Mouse (Mus musculus) brain, embryonic 14.5 days (tissue): ENCODE results near the gene Dnmt3a.

Experiments
- CTCF ChIP-seq: fragments of 200-500 bp; IDR thresholded peaks from 2 replicates; pipeline ENCODE4 v1.5.1; 2012; ENCODE audit warnings: inconsistent platforms, mild to moderate bottlenecking, moderate library complexity, borderline replicate concordance; ENCODE audit not compliant: insufficient read depth, insufficient read length; ENCODE audit errors: extremely low read depth
- POLR2A ChIP-seq: fragments of 200-500 bp; IDR thresholded peaks from 2 replicates; pipeline ENCODE4 v1.6.1; 2012; ENCODE audit warnings: mild to moderate bottlenecking, inconsistent platforms, borderline replicate concordance; ENCODE audit not compliant: poor library complexity, insufficient read depth, insufficient read length, severe bottlenecking; ENCODE audit errors: extremely low read depth

DNA sequence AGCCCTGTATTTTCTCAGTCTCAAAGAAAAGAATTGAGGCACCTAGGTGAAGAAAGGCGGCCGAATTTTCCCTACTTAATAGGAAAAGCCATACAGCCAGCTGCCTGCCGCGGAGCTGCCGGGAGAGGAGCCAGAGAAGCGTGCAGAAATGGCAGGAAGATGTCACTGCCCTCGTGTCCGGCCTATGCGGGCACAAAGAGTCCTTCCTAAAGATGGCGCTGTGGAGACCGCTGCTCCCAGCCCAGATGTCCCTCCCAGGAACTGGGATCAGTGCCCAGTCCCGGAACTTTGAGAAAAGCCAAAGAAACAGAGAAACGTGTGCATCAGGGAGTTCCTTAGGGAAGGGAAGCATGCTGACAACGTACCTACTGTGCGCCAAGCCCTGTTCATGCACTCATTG, 65.8 kb downstream of the Dnmt3a start:
- TF ChIP-seq POLR2A: no peak
- peak; percentile 31; the same call in 1 of the 2 replicates for TF ChIP-seq CTCF
